Mouse (Mus musculus): ENCODE measurements at regions not wholly inside any gene's neighbourhood (a gene's known extent, or its start where the extent isn't known, plus 50 kb on each side); places are given as distances from the start of the nearest gene placed in this dataset.

DNA sequence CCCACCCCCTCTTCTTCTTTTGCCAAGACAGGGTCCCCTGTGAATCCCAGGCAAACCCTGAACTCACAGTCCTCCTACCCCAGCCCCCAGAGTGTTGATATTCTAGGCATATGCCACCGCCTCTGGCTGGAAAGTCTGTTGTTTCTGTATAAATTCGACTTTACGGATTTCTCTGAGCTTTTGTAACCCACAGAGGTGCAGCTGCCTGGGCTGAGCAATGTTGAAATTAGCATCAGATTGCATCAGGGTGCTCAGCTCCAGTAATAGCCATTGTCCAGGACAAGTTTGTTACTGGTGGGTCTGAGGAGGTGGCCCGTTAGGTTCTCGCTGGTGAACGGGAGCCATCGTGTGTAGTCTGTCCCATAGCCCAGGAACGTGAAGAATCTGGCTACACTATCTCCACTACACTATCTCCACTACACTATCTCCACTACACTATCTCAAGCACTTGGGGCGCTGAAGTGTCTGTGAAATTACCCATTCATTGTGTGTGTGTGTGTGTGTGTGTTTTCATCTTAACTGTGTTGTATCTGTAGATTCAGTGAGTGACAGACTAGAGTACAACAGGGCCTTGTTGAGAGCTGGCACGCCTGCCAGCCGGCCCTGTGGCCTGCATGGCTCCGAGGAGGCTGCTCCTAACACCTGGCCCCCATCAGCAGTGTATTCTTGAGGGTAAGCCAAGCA lies 92.4 kb upstream of the Hnrnpk start:
- no peak for DNase-seq

DNA sequence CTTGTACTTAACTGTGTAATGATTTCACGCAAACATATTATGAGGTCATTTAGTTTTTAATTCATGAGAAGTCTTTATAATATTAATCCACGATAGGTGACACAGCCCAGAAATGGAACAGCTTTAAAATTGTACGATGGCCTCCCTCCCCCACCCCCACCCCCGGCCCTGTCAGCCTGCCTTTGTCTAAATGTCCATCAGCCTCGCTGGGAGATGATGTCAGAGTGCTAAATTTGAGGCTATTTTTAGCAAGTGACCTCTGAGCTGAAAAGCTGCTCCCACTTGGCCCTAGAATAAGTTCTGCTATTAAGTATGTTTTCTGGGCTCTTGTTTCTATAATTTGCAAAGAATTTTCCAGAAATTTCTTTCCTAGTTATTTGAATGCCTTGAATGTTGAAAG lies 91.6 kb upstream of the Hnrnpk start:
- no peak for DNase-seq

GRCm38 (mm10) chr13:58490829-58491228 lies 87.7 kb upstream of the Hnrnpk start:
- no peak for DNase-seq

DNA sequence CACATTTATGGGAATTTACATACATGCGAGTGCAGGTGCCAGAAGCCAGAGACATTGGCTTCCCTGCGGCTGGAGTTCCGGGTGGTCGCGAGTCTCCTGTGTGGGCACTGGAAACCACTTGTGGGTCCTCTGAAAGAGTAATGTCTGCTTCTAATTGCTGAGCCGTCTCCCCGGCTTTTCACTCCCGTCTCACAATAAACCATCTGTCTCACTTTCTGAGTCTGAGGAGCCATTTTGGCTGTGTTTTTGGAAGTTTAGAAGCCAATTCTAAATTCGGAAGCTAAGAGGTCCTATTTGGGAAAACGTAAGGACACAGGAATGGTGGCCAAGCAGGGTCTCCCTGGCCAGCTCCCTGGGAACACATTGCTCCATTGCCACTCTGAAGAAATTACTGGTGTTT lies 81.9 kb upstream of the Hnrnpk start:
- DNase-seq, result no peak

DNA sequence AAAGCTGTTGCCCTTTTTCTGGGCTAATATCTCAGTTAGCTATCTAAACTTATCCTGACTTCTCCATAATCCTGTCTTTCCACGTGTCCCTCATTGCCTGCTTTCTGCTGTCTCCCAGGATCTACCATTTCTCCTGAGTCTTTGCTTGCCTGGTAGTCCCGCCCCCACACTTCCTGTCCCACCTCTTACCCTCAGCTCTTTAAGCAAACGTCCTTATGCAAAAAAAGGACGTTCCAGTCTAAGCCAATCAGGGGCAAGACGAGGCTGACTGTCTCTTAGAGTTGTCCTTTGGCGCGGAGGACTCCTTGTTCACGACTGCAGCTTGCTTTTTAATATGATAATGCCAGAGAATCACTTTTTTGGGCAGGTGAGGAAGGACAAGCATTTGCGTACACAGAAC lies 79.6 kb upstream of the Hnrnpk start:
- DNase-seq, result no peak

- no peak for DNase-seq
These were observed 77.9 kb upstream of the Hnrnpk start for GRCm38 (mm10) chr13:58480928-58481598.

GRCm38 (mm10) chr13:58480388-58480927 lies 77.3 kb upstream of the Hnrnpk start:
- no peak for DNase-seq

- peak in 1 of 2 experiments; percentile 18 for DNase-seq
These were observed 75.3 kb upstream of the Hnrnpk start for GRCm38 (mm10) chr13:58478438-58478837.

DNA sequence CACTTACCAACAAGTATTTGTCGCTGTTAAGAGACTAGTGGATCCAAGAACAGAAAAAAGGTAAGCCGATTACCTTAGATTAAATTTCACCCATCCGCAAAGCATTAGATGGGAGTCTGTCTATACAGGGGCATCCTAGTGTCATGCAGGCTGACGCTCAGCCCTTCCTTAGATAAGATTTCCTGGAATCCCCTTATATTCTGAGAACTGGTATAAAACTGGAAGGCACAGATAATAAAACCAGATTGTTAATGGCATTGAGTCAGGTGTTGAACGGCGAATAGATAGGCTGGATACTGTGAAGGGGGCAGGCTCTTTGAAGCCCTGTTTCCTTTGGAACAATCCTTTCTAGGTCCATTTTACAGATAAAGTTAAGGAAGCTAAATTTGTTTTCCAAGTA lies 74.1 kb upstream of the Hnrnpk start:
- DNase-seq, result no peak

GRCm38 (mm10) chr13:58476033-58476830 lies 73.1 kb upstream of the Hnrnpk start:
- no peak for DNase-seq

- DNase-seq, result no peak
These were observed 72.4 kb upstream of the Hnrnpk start for GRCm38 (mm10) chr13:58475495-58475894.

DNA sequence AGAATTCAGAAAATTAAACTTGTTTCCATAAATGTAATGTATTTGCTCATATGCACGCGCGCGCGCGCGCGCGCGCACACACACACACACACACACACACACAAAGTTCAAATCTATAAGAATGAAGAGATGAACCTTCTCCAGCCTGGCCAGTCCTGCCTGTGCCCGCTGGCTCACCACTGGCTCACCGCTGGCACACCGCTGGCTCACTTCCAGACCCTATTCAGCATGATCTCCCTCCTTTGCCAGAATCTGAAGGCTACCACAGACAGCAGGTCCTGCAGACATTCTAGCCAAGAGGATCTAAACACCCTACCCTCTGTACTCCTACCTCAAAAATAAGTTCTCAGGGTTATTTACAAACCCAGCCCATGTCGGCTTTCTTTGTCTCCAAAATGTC lies 69.3 kb upstream of the Hnrnpk start:
- DNase-seq, result no peak

- no peak for DNase-seq
These were observed 68.6 kb upstream of the Hnrnpk start for GRCm38 (mm10) chr13:58471704-58472103.

- DNase-seq, result peak in 1 of 2 experiments; percentile 29
These were observed 66.6 kb upstream of the Hnrnpk start for GRCm38 (mm10) chr13:58469731-58470130.

DNA sequence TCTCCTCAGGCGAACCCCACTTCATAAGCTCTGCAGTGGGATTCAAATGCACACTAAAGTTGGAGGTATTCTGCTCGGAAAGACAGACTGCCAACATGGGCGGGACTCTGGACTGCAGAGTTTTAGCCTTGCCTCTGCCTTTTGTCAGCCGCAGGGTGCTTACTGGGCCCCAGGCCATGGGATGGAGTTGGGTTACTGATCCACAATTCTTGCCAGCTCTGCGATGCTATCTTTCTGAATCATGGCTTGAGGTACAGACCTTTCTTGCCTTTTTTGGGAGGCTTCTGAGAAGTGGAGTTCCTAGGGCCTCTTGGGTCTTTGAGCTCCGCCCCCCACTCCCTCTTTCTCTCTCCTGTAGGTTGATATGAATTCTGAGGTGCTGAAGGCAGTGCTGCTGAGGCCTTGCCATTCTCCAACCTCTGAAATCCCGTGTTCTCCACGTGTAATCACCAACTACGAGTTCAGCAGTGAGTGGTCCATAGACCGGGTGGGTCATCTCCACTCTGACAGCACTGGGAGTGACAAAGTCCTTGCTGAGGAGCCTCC lies 64.0 kb upstream of the Hnrnpk start:
- DNase-seq, result no peak

DNA sequence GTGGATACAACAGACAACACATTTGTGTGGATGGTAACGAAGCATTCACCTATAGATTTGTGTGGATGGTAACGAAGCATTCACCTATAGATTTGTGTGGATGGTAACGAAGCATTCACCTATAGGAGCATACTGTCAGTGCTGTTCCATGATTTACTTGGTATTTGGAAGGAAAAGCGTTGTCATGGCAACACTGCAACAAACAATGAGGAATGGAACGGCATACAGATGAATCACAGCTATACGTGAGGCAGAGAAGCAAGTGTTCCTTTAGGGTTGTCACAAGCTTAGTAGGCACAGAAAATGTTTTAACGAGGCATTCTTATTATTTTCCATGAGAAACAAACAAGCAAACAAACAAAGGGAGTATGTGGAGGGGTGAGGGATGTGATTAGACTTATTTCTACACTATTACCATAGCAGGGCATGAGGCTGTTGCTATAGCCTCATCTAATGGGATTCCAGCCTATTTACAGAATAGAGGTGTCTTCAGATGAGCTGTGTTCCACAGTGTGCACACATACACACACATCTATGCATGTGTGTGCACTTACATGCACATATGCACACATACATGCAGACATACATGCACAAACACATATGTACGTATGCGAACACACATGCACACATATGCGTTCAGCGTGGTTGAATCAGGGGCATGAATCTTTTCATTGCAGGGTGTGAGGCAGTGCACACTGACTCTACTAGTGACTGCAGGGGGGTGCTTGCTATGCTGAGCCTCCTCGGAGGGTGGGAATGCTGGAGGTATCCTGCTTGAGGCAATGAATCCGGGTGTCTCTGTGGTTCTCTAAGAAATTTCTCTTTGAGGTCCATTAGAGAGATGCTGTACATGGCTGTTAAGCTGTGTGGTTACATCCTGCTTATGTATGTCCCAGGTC lies 62.3 kb upstream of the Hnrnpk start:
- DNase-seq, result no peak
